Mouse (Mus musculus) right cerebral cortex, adult 2 months (tissue): ENCODE measurements at regions not wholly inside any gene's neighbourhood (a gene's known extent, or its start where the extent isn't known, plus 50 kb on each side); places are given as distances from the start of the nearest gene placed in this dataset.

Experiments
- DNase-seq, 2 experiments: peaks; one replicate each; pipeline ENCODE4 v3.0.0; 2021 to 2022; ENCODE audit warnings: low spot score in 2 of 2

DNA sequence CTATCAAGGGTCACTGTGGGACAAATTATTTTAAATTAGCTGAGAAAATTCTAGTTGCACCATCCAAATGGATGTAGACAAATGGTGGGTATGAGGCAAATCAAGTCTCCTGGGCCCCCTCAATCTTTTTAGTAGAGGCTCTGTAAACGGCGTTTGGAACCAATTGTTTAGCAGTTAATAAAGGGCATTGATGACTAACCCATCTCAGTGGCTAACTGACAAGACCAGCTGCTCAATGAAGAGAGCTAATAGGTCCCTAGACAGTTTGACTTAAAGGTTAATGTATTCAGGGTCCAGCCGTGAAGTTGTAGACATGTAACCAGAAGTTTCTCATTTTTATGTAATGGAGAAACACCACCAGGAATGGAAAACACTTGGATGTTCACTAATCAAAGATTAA lies 332.6 kb upstream of the Gm21961 start:
- no peak for DNase-seq

DNA sequence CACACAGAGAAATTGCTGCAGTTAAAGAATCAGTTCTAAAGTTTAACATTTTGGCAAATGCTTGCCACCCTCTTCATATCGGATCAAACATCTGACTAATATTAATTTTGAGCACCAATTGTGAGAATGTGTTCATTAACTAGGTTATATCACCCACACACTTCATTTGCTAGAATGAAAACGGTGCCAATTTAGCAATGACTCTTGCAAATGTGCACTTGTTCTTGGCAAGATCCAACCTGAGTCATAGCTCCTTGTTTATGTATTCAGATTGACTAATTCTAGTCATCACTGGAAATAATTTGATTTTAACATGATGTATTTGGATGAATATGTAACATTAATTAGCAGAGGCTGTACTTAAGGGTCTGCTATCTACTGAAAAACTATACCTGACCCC lies 327.8 kb upstream of the Gm21961 start:
- peak in 1 of 2 experiments; percentile 8 for DNase-seq

DNA sequence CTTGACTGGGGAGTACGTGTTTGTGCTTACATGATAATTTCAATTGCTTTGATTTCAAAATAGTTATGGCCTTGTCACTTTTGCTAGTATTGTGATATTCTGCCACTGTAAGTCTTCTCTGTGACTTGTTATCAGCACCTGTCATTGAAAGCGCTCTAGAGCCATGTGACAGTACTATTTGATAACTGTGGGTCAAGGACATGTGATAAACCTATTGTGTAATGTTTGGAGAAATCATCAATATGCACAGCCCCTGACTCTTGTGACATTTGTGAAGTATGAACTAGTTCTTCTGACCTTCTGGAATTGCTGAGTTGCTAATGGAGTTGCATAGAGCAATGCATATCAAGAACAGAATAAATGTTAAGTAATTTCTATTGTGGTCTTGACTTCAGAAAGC lies 319.4 kb upstream of the Gm21961 start:
- DNase-seq: no peak

DNA sequence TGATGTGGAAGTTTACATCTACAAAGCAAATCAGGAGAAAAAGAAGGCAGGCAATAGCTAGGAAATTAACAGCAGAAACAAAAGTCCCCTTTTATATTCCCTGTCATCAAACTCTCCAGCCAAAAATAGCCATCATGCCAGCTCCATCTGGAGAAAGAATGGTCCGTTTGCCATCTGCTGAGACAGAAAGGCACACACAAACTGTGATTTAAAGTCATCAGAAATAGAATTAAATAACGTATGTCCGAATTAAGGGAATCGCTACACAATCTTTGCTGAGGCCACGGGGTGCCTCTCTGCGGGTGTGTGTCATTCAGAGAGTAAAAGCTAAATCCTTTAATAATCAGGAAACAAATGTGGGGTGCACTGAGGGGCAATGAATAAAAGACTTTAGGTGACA lies 293.4 kb upstream of the Gm21961 start:
- DNase-seq: peak; percentile 23 to 42

DNA sequence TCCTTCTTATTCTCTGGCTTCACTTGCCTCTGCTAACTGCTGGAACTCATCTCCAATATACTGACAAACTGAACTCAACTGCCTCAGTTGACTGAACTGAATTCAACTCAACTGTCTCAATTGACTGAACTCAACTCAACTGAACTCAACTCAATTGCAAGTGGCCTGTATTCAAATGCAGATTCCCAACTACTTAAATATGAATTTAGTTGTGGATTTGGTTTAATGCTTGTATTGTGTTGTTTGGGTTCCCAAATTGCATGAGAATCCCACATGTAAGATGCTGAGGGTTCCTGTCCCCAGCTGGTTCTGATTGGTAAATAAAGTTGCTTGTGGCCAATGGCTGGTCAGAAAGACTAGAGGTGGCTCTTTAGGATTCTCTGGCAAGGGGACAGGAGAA lies 244.1 kb upstream of the Gm21961 start:
- DNase-seq: no peak

DNA sequence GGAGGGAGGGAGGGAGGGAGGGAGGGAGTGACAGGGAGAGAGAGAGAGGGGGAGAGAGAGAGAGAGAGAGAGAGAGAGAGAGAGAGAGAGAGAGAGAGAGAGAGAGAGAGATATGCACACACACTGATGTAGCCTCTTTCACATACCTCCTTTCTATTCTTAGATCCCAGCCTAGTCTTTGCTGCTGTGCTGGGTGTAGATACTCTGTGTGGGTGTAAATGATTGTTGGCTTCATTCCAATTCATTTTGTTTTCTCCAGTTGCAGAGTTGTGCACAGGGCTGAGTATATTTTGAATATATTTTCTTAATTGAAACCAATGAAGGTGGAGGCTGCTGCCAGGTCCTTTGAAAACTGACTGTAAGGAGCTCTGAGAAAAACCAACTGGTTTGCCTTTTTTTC lies 207.8 kb upstream of the Gm21961 start:
- DNase-seq: peak in 1 of 2 experiments; percentile 5

DNA sequence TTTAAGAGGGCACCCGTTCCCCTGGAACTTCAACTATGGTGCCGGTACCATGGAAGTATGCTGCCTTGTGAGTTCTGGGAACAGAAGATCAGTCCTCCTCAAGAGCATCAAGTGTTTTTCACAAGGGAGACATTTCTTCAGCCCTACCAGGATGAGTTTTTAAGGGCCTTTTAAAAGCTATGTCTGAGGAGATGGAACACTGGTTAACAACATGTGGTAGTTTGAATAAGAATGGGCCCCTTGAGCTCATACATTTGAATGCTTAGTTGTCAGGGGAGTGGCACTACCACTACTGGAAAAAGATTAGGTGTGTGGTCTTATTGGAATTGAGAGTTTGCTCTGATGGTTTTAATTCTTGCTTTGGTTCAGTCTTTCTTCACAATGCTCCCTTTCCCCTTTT lies 203.2 kb upstream of the Gm21961 start:
- DNase-seq: no peak

DNA sequence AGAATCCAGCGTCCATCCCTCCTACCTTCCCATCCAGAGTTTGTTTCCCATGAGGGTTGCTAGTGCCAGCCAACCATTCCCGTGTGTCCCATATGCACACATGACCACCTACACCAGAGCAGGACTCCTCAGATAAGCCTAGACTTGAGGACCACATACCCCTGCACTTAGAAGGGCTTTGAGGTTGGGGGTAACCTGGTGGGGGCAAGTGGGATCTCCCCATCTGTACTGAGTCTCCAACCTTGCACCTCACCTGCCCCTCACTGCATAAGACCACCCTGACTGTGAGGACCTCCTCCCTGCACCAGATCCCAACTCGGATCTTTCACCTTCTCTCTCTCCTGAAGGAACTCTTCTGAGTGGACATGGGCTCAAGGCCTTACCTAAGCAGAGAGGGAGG lies 181.6 kb upstream of the Gm21961 start:
- DNase-seq: no peak

DNA sequence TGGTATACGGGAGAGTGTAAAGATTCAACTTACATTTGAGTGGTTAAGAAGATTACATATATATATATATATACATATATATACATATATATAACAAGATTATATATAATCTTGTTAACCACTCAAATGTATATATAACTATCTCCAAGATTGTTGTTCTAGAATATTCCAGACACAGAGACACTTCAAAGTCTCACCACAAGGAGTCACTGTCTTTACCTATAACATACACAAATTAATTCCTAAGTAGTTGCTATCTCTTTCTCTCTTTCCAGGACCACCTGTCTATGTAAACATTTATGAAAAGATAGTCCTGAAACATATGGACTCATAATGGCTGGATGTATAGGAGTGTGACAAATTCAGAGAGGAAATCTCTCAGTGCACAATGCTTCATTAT lies 178.9 kb upstream of the Gm21961 start:
- DNase-seq: no peak
